Mouse (Mus musculus): ENCODE measurements at regions not wholly inside any gene's neighbourhood (a gene's known extent, or its start where the extent isn't known, plus 50 kb on each side); places are given as distances from the start of the nearest gene placed in this dataset.

GRCm38 (mm10) chr15:93880302-93880701 is 284.6 kb upstream of the Prickle1 start:
- H3K9me3 ChIP-seq (replicated peaks): no peaks in the 10 kb centered on the region
- 75% methylated on average over 8 of the region's 8 CpGs for WGBS
- H3K4me3 ChIP-seq: no peak overlapping the region
- H3K36me3 ChIP-seq: no peaks in the 10 kb centered on the region
- H3K9ac ChIP-seq: no peak overlapping the region
- H3K4me1 ChIP-seq (replicated peaks): no peaks in the 10 kb centered on the region
- no peak for ATAC-seq (ENCODE audit: insufficient number of reproducible peaks, low FRiP score)
- H3K27ac ChIP-seq (ENCODE audit: poor library complexity, severe bottlenecking): no peak overlapping the region
- H3K27me3 ChIP-seq (replicated peaks): no peaks in the 10 kb centered on the region
- H3K4me2 ChIP-seq: no peak overlapping the region

GRCm38 (mm10) chr15:93879006-93879405 is 283.3 kb upstream of the Prickle1 start:
- Histone ChIP-seq H3K9ac (no peak overlapping the region), H3K27me3 (replicated peaks) (no peaks in the 10 kb centered on the region), H3K36me3 (no peaks in the 10 kb centered on the region), H3K9me3 (replicated peaks) (no peaks in the 10 kb centered on the region), H3K27ac (ENCODE audit: poor library complexity, severe bottlenecking) (no peak overlapping the region), H3K4me3 (no peak overlapping the region), H3K4me1 (replicated peaks) (no peaks in the 10 kb centered on the region), H3K4me2 (no peak overlapping the region)
- ATAC-seq (ENCODE audit: insufficient number of reproducible peaks, low FRiP score): no peak
- WGBS: 72% methylated on average over 3 of the region's 3 CpGs

- Histone ChIP-seq H3K9me3 (replicated peaks) (no peaks in the 10 kb centered on the region), H3K4me3 (no peak overlapping the region), H3K27ac (ENCODE audit: poor library complexity, severe bottlenecking) (no peak overlapping the region), H3K27me3 (replicated peaks) (no peaks in the 10 kb centered on the region), H3K9ac (no peak overlapping the region), H3K4me1 (replicated peaks) (no peaks in the 10 kb centered on the region), H3K4me2 (no peak overlapping the region), H3K36me3 (no peaks in the 10 kb centered on the region)
- no peak for ATAC-seq (ENCODE audit: insufficient number of reproducible peaks, low FRiP score)
- 85% methylated on average over 10 of the region's 10 CpGs for WGBS
Measured at GRCm38 (mm10) chr15:93876335-93876734, 280.6 kb upstream of the Prickle1 start.

- H3K4me3 ChIP-seq: no peak overlapping the region
- H3K27me3 ChIP-seq (replicated peaks): no peaks in the 10 kb centered on the region
- H3K9me3 ChIP-seq (replicated peaks): no peaks in the 10 kb centered on the region
- 89% methylated on average over 1 of the region's 1 CpGs for WGBS
- H3K9ac ChIP-seq: no peak overlapping the region
- ATAC-seq (ENCODE audit: insufficient number of reproducible peaks, low FRiP score): no peak
- H3K4me2 ChIP-seq: no peak overlapping the region
- H3K36me3 ChIP-seq: no peaks in the 10 kb centered on the region
- H3K4me1 ChIP-seq (replicated peaks): no peaks in the 10 kb centered on the region
- no peak overlapping the region for H3K27ac ChIP-seq (ENCODE audit: poor library complexity, severe bottlenecking)
Measured at GRCm38 (mm10) chr15:93875685-93876084, 280.0 kb upstream of the Prickle1 start.

- no peak overlapping the region for H3K4me2 ChIP-seq
- no peak overlapping the region for H3K27ac ChIP-seq (ENCODE audit: poor library complexity, severe bottlenecking)
- no peaks in the 10 kb centered on the region for H3K36me3 ChIP-seq
- H3K27me3 ChIP-seq (replicated peaks): no peaks in the 10 kb centered on the region
- WGBS: 79% methylated on average over 6 of the region's 6 CpGs
- no peak overlapping the region for H3K9ac ChIP-seq
- no peaks in the 10 kb centered on the region for H3K9me3 ChIP-seq (replicated peaks)
- no peaks in the 10 kb centered on the region for H3K4me1 ChIP-seq (replicated peaks)
- no peak for ATAC-seq (ENCODE audit: insufficient number of reproducible peaks, low FRiP score)
- no peak overlapping the region for H3K4me3 ChIP-seq
Measured at GRCm38 (mm10) chr15:93874206-93874605, 278.5 kb upstream of the Prickle1 start.

- H3K9ac ChIP-seq: no peak overlapping the region
- no peaks in the 10 kb centered on the region for H3K36me3 ChIP-seq
- H3K4me1 ChIP-seq (replicated peaks): no peaks in the 10 kb centered on the region
- H3K27me3 ChIP-seq (replicated peaks): no peaks in the 10 kb centered on the region
- peaks cover 3% of the 10 kb centered on the region; the same call in 1 of the 2 replicates for H3K9me3 ChIP-seq (replicated peaks)
- 80% methylated on average over 12 of the region's 12 CpGs for WGBS
- no peak overlapping the region for H3K4me3 ChIP-seq
- H3K4me2 ChIP-seq: no peak overlapping the region
- H3K27ac ChIP-seq (ENCODE audit: poor library complexity, severe bottlenecking): no peak overlapping the region
- ATAC-seq (ENCODE audit: insufficient number of reproducible peaks, low FRiP score): no peak
Measured at GRCm38 (mm10) chr15:93857336-93857901, 261.7 kb upstream of the Prickle1 start.

- no peak overlapping the region for H3K4me3 ChIP-seq
- no peaks in the 10 kb centered on the region for H3K36me3 ChIP-seq
- H3K4me2 ChIP-seq: no peak overlapping the region
- ATAC-seq (ENCODE audit: insufficient number of reproducible peaks, low FRiP score): no peak
- peaks cover 3% of the 10 kb centered on the region; the same call in 1 of the 2 replicates for H3K9me3 ChIP-seq (replicated peaks)
- 71% methylated on average over 3 of the region's 3 CpGs for WGBS
- H3K4me1 ChIP-seq (replicated peaks): peaks cover 7% of the 10 kb centered on the region; the same call in 1 of the 2 replicates
- H3K27me3 ChIP-seq (replicated peaks): no peaks in the 10 kb centered on the region
- no peak overlapping the region for H3K9ac ChIP-seq
- H3K27ac ChIP-seq (ENCODE audit: poor library complexity, severe bottlenecking): no peak overlapping the region
Measured at GRCm38 (mm10) chr15:93853221-93853620, 257.5 kb upstream of the Prickle1 start.

- Histone ChIP-seq H3K4me1 (replicated peaks) (peaks cover 7% of the 10 kb centered on the region; the same call in 1 of the 2 replicates), H3K4me3 (no peak overlapping the region), H3K36me3 (no peaks in the 10 kb centered on the region), H3K27me3 (replicated peaks) (no peaks in the 10 kb centered on the region), H3K27ac (ENCODE audit: poor library complexity, severe bottlenecking) (no peak overlapping the region), H3K9me3 (replicated peaks) (peaks cover 3% of the 10 kb centered on the region; the same call in 1 of the 2 replicates), H3K9ac (no peak overlapping the region), H3K4me2 (no peak overlapping the region)
- ATAC-seq (ENCODE audit: insufficient number of reproducible peaks, low FRiP score): no peak
- 81% methylated on average over 4 of the region's 4 CpGs for WGBS
Measured at GRCm38 (mm10) chr15:93852126-93852525, 256.4 kb upstream of the Prickle1 start.

GRCm38 (mm10) chr15:93850388-93850787 is 254.7 kb upstream of the Prickle1 start:
- Histone ChIP-seq H3K9me3 (replicated peaks) (peaks cover 3% of the 10 kb centered on the region; the same call in 1 of the 2 replicates), H3K27me3 (replicated peaks) (no peaks in the 10 kb centered on the region), H3K36me3 (no peaks in the 10 kb centered on the region), H3K27ac (ENCODE audit: poor library complexity, severe bottlenecking) (no peak overlapping the region), H3K9ac (no peak overlapping the region), H3K4me3 (no peak overlapping the region), H3K4me2 (no peak overlapping the region), H3K4me1 (replicated peaks) (peaks cover 7% of the 10 kb centered on the region; the same call in 1 of the 2 replicates)
- WGBS: 83% methylated on average over 6 of the region's 6 CpGs
- no peak for ATAC-seq (ENCODE audit: insufficient number of reproducible peaks, low FRiP score)

GRCm38 (mm10) chr15:93848830-93849229 is 253.1 kb upstream of the Prickle1 start:
- no peak for ATAC-seq (ENCODE audit: insufficient number of reproducible peaks, low FRiP score)

GRCm38 (mm10) chr15:93846797-93847196 is 251.1 kb upstream of the Prickle1 start:
- H3K27ac ChIP-seq (ENCODE audit: poor library complexity, severe bottlenecking): no peak overlapping the region
- no peaks in the 10 kb centered on the region for H3K27me3 ChIP-seq (replicated peaks)
- H3K36me3 ChIP-seq: no peaks in the 10 kb centered on the region
- no peak overlapping the region for H3K4me3 ChIP-seq
- WGBS: 77% methylated on average over 4 of the region's 4 CpGs
- peaks cover 7% of the 10 kb centered on the region; the same call in 1 of the 2 replicates for H3K4me1 ChIP-seq (replicated peaks)
- peaks cover 3% of the 10 kb centered on the region; the same call in 1 of the 2 replicates for H3K9me3 ChIP-seq (replicated peaks)
- no peak overlapping the region for H3K4me2 ChIP-seq
- no peak overlapping the region for H3K9ac ChIP-seq
- ATAC-seq (ENCODE audit: insufficient number of reproducible peaks, low FRiP score): no peak

More at GRCm38 (mm10) chr15:93848830-93849229, 253.1 kb upstream of the Prickle1 start:
- Histone ChIP-seq H3K27ac (ENCODE audit: poor library complexity, severe bottlenecking) (no peak overlapping the region), H3K36me3 (no peaks in the 10 kb centered on the region), H3K27me3 (replicated peaks) (no peaks in the 10 kb centered on the region), H3K4me1 (replicated peaks) (peaks cover 7% of the 10 kb centered on the region; the same call in 1 of the 2 replicates), H3K9ac (no peak overlapping the region), H3K4me2 (no peak overlapping the region), H3K9me3 (replicated peaks) (no peaks in the 10 kb centered on the region), H3K4me3 (no peak overlapping the region)
- 93% methylated on average over 4 of the region's 4 CpGs for WGBS

GRCm38 (mm10) chr15:93845801-93846200 is 250.1 kb upstream of the Prickle1 start:
- WGBS: 36% methylated on average over 6 of the region's 6 CpGs
- ATAC-seq (ENCODE audit: insufficient number of reproducible peaks, low FRiP score): no peak
- no peaks in the 10 kb centered on the region for H3K36me3 ChIP-seq

More at GRCm38 (mm10) chr15:93845801-93846200, 250.1 kb upstream of the Prickle1 start:
- no peak overlapping the region for H3K9ac ChIP-seq
- peak overlapping the region; percentile 9; the same call in 1 of the 2 replicates for H3K4me2 ChIP-seq
- H3K9me3 ChIP-seq (replicated peaks): peaks cover 3% of the 10 kb centered on the region; the same call in 1 of the 2 replicates
- H3K4me3 ChIP-seq: no peak overlapping the region
- H3K4me1 ChIP-seq (replicated peaks): peaks cover 7% of the 10 kb centered on the region; the same call in 1 of the 2 replicates
- no peak overlapping the region for H3K27ac ChIP-seq (ENCODE audit: poor library complexity, severe bottlenecking)
- H3K27me3 ChIP-seq (replicated peaks): no peaks in the 10 kb centered on the region
